Mouse (Mus musculus): ENCODE measurements at regions not wholly inside any gene's neighbourhood (a gene's known extent, or its start where the extent isn't known, plus 50 kb on each side); places are given as distances from the start of the nearest gene placed in this dataset.
A peak's percentile ranks its signal among the peaks of the same experiment; 100 is the strongest.

DNA sequence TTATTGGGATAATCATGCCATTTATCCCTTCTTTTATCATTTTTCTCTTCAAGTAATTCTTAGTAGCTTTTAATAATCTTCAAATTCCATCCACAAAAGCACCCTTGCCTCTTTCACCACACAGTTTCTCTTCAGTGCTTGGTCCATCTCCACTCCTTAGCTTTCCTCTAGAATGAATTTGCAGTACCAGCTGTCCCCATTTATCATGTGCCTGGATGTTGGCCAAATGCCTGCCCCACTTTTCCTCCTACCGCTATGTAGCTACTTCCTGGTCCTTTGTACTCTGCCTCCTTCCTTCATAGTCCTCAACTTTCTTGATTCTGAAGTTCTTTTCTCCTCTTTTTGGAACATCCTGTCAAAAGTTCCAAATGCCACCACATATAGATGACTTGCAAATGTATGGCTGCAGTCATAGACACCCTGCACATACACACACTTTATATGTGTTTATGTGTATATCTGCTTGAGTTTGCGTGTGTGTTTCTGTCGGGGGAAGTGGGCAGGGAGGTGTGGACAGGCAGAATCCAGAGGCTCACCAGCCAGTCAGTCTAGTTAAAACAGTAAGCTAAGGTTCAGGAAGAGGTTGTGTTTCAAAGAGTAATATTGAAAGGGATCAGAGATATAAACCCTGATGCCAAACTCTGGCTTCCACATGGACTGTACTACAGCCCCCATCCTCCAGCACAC, 106.1 kb upstream of the Itga4 start:
- Histone ChIP-seq H3K36me3 (ENCODE audit: poor library complexity, severe bottlenecking) (no peaks in the 10 kb centered on the region), H3K27me3 (peaks cover 5% of the 10 kb centered on the region), H3K4me3 (no peak overlapping the region), H3K9ac (no peak overlapping the region), H3K27ac (no peak overlapping the region), H3K9me3 (replicated peaks) (no peaks in the 10 kb centered on the region), H3K4me2 (no peak overlapping the region), H3K4me1 (peaks cover 13% of the 10 kb centered on the region)
- 77% methylated on average over 3 of the region's 3 CpGs for WGBS
- ATAC-seq = no peak

DNA sequence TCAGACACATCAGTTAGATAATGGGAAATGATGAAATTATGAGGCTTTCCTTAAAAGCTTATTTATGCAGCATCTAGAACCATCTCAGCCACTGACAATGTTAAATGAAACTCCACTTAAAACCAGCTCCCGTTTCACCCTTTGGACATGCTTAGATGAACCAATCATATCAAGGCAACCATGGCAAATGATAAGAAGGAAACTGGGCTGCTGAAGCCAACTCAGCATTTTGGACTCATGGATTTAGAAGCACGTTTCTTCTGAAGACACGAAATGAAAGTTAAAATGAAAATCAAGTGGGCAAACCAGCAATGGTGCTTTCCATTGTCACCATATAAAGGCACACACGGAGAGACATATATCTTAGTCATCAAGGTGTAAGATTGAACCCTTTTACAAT, 103.6 kb upstream of the Itga4 start:
- Histone ChIP-seq H3K36me3 (ENCODE audit: poor library complexity, severe bottlenecking) (no peaks in the 10 kb centered on the region), H3K4me2 (no peak overlapping the region), H3K27me3 (peaks cover 5% of the 10 kb centered on the region), H3K4me1 (peaks cover 13% of the 10 kb centered on the region), H3K27ac (no peak overlapping the region; the same call in 1 of the 2 replicates), H3K9me3 (replicated peaks) (no peaks in the 10 kb centered on the region), H3K4me3 (no peak overlapping the region), H3K9ac (no peak overlapping the region)
- no peak for ATAC-seq
- 79% methylated on average over 4 of the region's 4 CpGs for WGBS

DNA sequence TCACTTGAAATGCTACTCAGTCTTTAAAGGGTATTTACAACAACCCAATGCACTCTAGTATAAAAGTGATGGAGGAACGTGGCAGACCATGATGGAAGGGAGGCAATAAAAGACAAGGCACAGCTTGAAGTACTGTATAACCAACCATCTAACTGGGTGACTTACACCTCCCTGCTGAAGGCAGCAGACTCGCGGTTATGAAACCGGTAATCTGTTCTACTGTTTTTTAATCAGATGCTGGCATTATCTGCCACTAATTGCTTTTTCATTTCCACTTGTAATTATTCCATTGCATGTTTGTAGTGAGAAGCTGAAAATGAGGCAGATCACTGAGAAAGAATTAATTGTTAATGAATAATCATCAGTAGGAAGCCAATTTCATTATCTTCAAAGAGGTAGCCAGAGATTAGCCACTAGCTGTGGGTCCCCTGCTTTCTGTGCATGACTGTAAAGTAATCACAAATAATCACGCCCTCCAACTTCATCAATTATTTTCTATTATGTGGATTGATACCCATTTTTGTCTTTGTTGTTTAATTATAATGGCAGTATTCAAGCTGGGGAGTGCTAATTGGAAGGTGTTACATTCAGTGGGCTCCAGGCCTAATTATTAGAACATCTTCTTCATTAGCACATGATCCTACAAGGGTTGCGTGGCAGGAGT, 103.1 kb upstream of the Itga4 start:
- Histone ChIP-seq H3K9me3 (replicated peaks) (no peaks in the 10 kb centered on the region), H3K27me3 (peaks cover 5% of the 10 kb centered on the region), H3K9ac (no peak overlapping the region), H3K27ac (peak overlapping the region; percentile 61; the same call in 1 of the 2 replicates), H3K4me2 (no peak overlapping the region), H3K36me3 (ENCODE audit: poor library complexity, severe bottlenecking) (no peaks in the 10 kb centered on the region), H3K4me3 (no peak overlapping the region), H3K4me1 (peaks cover 13% of the 10 kb centered on the region)
- 27% methylated on average over 6 of the region's 6 CpGs for WGBS
- ATAC-seq = peak; percentile 89

DNA sequence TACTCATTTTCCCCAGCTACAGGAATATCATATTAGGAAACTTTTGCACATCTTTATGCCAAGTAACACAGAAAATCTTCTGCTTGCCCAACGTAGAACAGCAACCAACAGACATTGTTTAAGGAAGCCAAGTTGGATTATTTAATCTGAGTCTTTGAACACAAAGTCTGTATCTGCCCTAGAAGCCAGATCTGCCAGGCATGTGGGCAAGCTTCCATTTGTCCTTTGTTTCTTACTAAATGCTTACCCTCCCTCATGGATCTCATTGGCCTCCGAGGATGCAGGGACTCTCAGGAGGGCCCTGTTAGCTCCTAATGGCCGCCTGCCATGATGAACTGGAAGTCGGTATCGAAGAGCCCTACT, 102.5 kb upstream of the Itga4 start:
- peak overlapping the region; percentile 61 for H3K27ac ChIP-seq

DNA sequence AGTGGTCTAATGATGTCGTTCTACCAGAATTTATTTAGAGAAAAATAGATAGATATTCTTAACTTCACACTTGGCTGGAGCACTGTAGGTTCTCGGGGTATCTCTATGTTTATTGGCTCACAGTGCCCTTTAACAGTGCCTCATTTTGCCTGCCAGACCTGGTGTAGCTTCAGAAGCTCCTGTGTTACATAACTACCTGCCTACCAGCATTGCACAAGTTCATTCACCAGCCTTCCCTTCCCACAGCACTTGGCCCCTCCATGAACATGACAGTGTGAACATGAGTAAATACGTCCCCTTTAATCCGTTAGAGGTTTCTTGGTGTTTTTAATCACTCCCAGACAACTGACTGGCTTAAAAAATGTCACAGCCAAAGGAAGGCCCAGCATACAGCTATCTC, 102.2 kb upstream of the Itga4 start:
- ATAC-seq = peak; percentile 26
- H3K4me1 ChIP-seq = peaks cover 13% of the 10 kb centered on the region
- 61% methylated on average over 4 of the region's 4 CpGs for WGBS
- H3K9ac ChIP-seq = no peak overlapping the region
- H3K9me3 ChIP-seq (replicated peaks) = no peaks in the 10 kb centered on the region
- H3K36me3 ChIP-seq (ENCODE audit: poor library complexity, severe bottlenecking) = no peaks in the 10 kb centered on the region
- H3K27me3 ChIP-seq = peaks cover 5% of the 10 kb centered on the region
- no peak overlapping the region for H3K4me2 ChIP-seq
- peak overlapping the region; percentile 61 for H3K27ac ChIP-seq
- H3K4me3 ChIP-seq = no peak overlapping the region

More for the DNA sequence above, 102.5 kb upstream of the Itga4 start:
- ATAC-seq = peak; percentile 81
- Histone ChIP-seq H3K4me3 (no peak overlapping the region), H3K4me2 (no peak overlapping the region), H3K27me3 (peaks cover 5% of the 10 kb centered on the region), H3K9ac (no peak overlapping the region), H3K36me3 (ENCODE audit: poor library complexity, severe bottlenecking) (no peaks in the 10 kb centered on the region), H3K4me1 (peaks cover 13% of the 10 kb centered on the region), H3K9me3 (replicated peaks) (no peaks in the 10 kb centered on the region)
- WGBS = 43% methylated on average over 5 of the region's 5 CpGs

DNA sequence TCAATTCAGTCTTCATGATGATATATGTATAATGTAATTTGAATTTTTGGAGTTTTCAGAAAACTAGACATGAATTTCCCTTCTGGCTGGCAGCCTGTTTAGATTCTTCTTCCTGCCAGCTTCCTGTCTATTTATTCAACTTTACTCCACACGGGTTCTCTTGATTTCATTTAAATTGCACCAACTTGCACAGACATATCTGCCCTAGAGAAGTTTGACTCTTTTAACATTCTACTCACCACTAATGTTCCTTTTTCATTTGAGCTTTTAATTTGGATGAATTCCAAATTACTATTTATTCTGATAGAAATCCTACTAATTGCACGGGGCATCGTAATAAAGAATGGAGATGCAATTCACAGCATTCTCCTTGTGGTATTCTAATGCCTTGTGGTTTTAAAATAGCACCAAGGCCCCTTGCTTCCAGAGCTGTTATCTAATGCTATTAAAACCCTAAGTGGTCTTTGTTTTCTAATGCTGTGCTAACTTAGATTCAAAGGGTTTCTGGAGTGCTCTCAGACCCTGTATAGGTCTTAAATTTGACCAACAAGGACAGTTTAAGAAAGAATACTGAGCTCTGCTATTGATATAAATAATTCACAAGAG, 96.7 kb upstream of the Itga4 start:
- no peak overlapping the region for H3K27ac ChIP-seq
- peaks cover 11% of the 10 kb centered on the region for H3K4me1 ChIP-seq
- H3K9me3 ChIP-seq (replicated peaks) = no peaks in the 10 kb centered on the region
- no peak overlapping the region for H3K9ac ChIP-seq
- no peaks in the 10 kb centered on the region for H3K27me3 ChIP-seq
- H3K36me3 ChIP-seq (ENCODE audit: poor library complexity, severe bottlenecking) = no peaks in the 10 kb centered on the region
- H3K4me3 ChIP-seq = no peak overlapping the region
- 20% methylated on average over 3 of the region's 3 CpGs for WGBS
- no peak overlapping the region for H3K4me2 ChIP-seq
- 0 out of 2 replicates have a peak, but pooled peaks have one; percentile 55 for ATAC-seq

DNA sequence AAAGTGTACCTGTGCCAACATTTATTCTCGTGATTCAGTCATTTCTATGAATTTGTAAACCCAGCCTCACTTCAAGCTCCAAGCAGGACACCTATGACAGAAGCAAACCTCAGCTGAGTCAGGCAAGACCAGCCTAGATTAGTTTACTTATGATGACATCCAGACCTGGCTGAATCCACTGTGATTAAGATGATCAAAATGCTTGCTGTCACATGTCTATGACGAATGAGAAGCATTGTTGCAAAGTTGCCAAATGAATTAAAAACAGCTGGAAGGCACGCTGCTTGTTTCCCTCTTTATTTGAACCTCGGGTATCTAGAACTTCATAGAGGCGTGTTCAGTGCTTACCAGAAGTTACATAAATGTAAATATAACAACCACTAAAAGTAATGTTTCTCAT, 95.9 kb upstream of the Itga4 start:
- no peaks in the 10 kb centered on the region for H3K9me3 ChIP-seq (replicated peaks)
- no peak overlapping the region for H3K4me2 ChIP-seq
- no peak overlapping the region for H3K27ac ChIP-seq
- H3K4me1 ChIP-seq = peaks cover 11% of the 10 kb centered on the region
- 83% methylated on average over 5 of the region's 5 CpGs for WGBS
- no peak overlapping the region for H3K4me3 ChIP-seq
- no peak overlapping the region for H3K9ac ChIP-seq
- no peaks in the 10 kb centered on the region for H3K27me3 ChIP-seq
- H3K36me3 ChIP-seq (ENCODE audit: poor library complexity, severe bottlenecking) = no peaks in the 10 kb centered on the region
- ATAC-seq = no peak

DNA sequence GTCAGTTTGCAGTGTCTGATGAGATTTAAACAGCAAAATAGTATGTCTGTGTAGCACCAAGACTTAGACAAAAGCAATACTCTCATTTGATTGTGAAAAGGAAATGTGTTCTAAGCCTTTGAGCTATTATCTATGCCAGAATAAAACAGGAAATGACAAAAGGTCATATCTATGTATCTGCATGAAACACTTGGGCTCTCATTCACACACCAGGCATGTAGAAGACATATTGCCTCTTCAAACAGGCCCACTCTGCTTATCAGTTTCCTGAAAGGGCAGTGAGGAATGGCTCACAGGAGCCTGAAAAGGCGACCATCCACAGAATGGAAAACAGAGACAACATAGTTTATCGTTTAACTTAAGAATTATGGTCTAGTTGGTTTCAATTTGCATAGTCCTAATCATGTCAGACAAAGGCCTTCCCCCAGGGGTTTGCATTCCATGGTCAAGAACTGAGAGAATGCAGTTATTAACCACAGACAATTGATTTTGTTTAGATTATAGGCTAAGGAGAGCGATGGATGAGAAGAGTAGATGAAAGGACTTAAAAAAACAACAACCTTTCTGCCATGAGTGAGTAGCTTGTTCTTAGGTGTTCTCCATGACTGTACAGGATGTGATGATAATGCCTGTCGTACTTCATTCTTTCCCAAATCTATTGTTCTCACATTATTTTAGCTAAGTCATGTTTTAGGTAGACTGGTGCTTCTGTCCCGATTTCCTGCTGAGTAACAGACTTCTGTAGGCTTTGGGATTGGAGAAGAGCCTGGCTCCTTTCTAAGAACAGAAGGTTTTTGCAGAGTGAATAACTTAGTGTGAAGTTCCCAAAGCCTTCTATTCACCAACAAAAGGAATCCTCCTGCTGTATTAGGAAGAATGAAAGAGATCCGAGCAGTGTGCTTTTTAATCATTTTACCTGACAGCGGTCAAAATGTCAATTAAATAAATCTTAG, 82.0 kb upstream of the Itga4 start:
- WGBS = 41% methylated on average over 7 of the region's 7 CpGs
- Histone ChIP-seq H3K9ac (no peak overlapping the region), H3K4me1 (peaks cover 7% of the 10 kb centered on the region; the same call in 1 of the 2 replicates), H3K9me3 (replicated peaks) (no peaks in the 10 kb centered on the region), H3K27me3 (no peaks in the 10 kb centered on the region), H3K36me3 (ENCODE audit: poor library complexity, severe bottlenecking) (no peaks in the 10 kb centered on the region), H3K27ac (no peak overlapping the region), H3K4me3 (no peak overlapping the region), H3K4me2 (no peak overlapping the region)
- ATAC-seq = no peak

DNA sequence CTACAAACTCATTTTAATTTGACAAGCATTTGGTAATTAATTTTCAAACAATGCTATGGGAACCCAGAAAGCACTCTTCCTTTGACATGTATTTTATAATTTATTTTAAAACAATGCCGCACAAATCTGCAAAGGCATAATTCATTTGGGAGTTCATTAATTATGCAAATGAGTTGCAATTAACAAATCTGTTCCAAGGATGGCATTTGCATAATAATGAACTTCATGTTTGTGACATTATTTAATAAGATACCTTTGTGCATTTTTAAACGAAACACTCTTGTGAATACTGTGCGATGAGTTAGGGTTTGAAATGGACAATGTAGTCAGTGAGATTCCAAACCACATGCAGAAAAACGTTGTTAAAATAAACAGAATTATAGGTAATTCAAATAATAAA, 80.9 kb upstream of the Itga4 start:
- Histone ChIP-seq H3K9me3 (replicated peaks) (no peaks in the 10 kb centered on the region), H3K9ac (no peak overlapping the region), H3K4me1 (peaks cover 7% of the 10 kb centered on the region; the same call in 1 of the 2 replicates), H3K27ac (no peak overlapping the region), H3K4me2 (no peak overlapping the region), H3K27me3 (no peaks in the 10 kb centered on the region), H3K36me3 (ENCODE audit: poor library complexity, severe bottlenecking) (no peaks in the 10 kb centered on the region), H3K4me3 (no peak overlapping the region)
- WGBS = 55% methylated on average over 4 of the region's 4 CpGs
- no peak for ATAC-seq

DNA sequence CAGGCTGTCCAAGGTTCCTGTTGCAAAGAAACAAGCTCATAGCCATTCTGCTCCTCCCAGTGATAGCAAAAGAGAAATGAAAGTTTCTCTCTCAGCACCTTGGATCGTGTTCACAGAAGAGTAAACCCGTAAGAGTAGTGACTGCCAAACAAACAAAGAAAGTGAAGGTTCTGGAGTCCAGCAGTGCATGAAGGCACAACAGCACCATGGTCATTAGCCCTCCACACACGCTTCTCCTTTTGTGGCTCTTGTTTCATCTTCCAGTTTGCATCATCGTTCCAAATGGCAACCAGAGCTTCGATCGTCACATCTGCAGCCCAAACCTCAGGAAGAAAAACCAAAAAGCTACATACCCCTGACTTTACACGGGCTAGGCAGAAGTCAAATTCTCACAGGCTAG, 74.4 kb upstream of the Itga4 start:
- WGBS = 65% methylated on average over 7 of the region's 7 CpGs
- no peak for ATAC-seq

DNA sequence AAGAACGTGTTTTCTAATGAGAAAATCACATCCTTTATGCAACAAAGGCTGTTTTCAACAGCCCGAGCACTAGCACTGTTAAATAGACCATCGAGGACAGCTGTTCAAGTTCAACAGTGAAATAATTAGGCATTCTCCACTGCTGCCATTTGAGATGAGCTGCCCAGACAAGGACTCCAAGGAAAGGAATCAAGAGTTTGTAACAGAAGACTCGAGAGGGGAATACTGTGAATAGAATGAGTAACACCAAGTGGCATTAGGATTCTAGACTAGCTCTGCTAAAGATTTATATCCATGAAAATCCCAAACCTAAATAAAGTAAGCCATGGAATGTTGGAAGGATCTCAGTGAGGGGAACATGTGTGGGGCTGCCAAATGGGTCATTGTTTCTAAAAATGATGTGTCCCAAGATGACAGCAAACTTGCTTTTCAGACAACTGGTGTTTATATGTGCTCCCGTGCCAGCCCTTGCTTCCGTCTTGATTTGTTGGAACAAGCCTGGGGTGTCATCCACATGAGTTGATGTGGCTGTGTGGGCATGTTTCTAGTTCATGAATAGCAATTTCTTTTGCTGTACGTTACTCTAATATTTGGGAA, 72.1 kb upstream of the Itga4 start:
- Histone ChIP-seq H3K9me3 (replicated peaks) (no peaks in the 10 kb centered on the region), H3K4me2 (no peak overlapping the region), H3K9ac (no peak overlapping the region), H3K27ac (no peak overlapping the region), H3K4me3 (no peak overlapping the region), H3K27me3 (no peaks in the 10 kb centered on the region), H3K36me3 (ENCODE audit: poor library complexity, severe bottlenecking) (no peaks in the 10 kb centered on the region), H3K4me1 (peaks cover 35% of the 10 kb centered on the region)
- 53% methylated on average over 7 of the region's 7 CpGs for WGBS
- ATAC-seq = no peak

More for the DNA sequence above, 74.4 kb upstream of the Itga4 start:
- peaks cover 24% of the 10 kb centered on the region for H3K4me1 ChIP-seq
- no peaks in the 10 kb centered on the region for H3K36me3 ChIP-seq (ENCODE audit: poor library complexity, severe bottlenecking)
- H3K9ac ChIP-seq = no peak overlapping the region
- H3K9me3 ChIP-seq (replicated peaks) = no peaks in the 10 kb centered on the region
- H3K4me3 ChIP-seq = no peak overlapping the region
- no peak overlapping the region for H3K27ac ChIP-seq
- H3K4me2 ChIP-seq = no peak overlapping the region
- H3K27me3 ChIP-seq = no peaks in the 10 kb centered on the region
